Mouse (Mus musculus): Measurements from ENCODE around the gene Cecr2. TPM values are rescaled to one million over a fixed set of nuclear protein-coding genes. Genes with fewer than 3 reads are reported as not detected.

Cecr2 gene
- polyA plus RNA-seq, 1 experiment: 49.8 TPM

- WGBS: 88% methylated on average over 5 of the region's 5 CpGs
- TF ChIP-seq POLR2A (IDR thresholded peaks at IDR 0.05; ENCODE audit: borderline replicate concordance, control insufficient read depth, low read depth, low read length) (no peak), CTCF (IDR thresholded peaks at IDR 0.05; ENCODE audit: control insufficient read depth, insufficient read depth, low read length) (no peak)
- Histone ChIP-seq H3K27ac (ENCODE audit: control insufficient read depth, insufficient read depth, low read depth, low read length, poor library complexity) (no peak overlapping the region), H3K4me3 (replicated peaks; ENCODE audit: control insufficient read depth, low read depth, low read length) (no peak overlapping the region), H3K4me1 (ENCODE audit: control insufficient read depth, insufficient read depth, low read length) (no peaks in the 10 kb centered on the region)
Observed at GRCm38 (mm10) chr6:120715227-120715626, 49.1 kb downstream of the Cecr2 start.

- no peak overlapping the region for H3K4me3 ChIP-seq (replicated peaks; ENCODE audit: control insufficient read depth, low read depth, low read length)
- H3K4me1 ChIP-seq (ENCODE audit: control insufficient read depth, insufficient read depth, low read length): no peaks in the 10 kb centered on the region
- TF ChIP-seq POLR2A (IDR thresholded peaks at IDR 0.05; ENCODE audit: borderline replicate concordance, control insufficient read depth, low read depth, low read length): no peak
- H3K27ac ChIP-seq (ENCODE audit: control insufficient read depth, insufficient read depth, low read depth, low read length, poor library complexity): no peak overlapping the region
Observed at GRCm38 (mm10) chr6:120715851-120716250, 49.7 kb downstream of the Cecr2 start.

- no peak overlapping the region for H3K4me3 ChIP-seq (replicated peaks; ENCODE audit: control insufficient read depth, low read depth, low read length)
- 38% methylated on average over 4 of the region's 4 CpGs for whole genome bisulfite sequencing
- no peak overlapping the region for H3K27ac ChIP-seq (ENCODE audit: control insufficient read depth, insufficient read depth, low read depth, low read length, poor library complexity)
- H3K4me1 ChIP-seq (ENCODE audit: control insufficient read depth, insufficient read depth, low read length): no peaks in the 10 kb centered on the region
- TF ChIP-seq POLR2A (IDR thresholded peaks at IDR 0.05; ENCODE audit: borderline replicate concordance, control insufficient read depth, low read depth, low read length): no peak
- TF ChIP-seq CTCF (IDR thresholded peaks at IDR 0.05; ENCODE audit: control insufficient read depth, insufficient read depth, low read length): no peak
Observed at GRCm38 (mm10) chr6:120716531-120716984, 50.4 kb downstream of the Cecr2 start.

- Histone ChIP-seq H3K27ac (ENCODE audit: control insufficient read depth, insufficient read depth, low read depth, low read length, poor library complexity) (no peak overlapping the region), H3K4me3 (replicated peaks; ENCODE audit: control insufficient read depth, low read depth, low read length) (no peak overlapping the region), H3K4me1 (ENCODE audit: control insufficient read depth, insufficient read depth, low read length) (no peaks in the 10 kb centered on the region)
- TF ChIP-seq CTCF (IDR thresholded peaks at IDR 0.05; ENCODE audit: control insufficient read depth, insufficient read depth, low read length) (no peak), POLR2A (IDR thresholded peaks at IDR 0.05; ENCODE audit: borderline replicate concordance, control insufficient read depth, low read depth, low read length) (no peak)
- WGBS: 56% methylated on average over 2 of the region's 2 CpGs
Observed at GRCm38 (mm10) chr6:120725986-120726385, 59.8 kb downstream of the Cecr2 start.

- Histone ChIP-seq H3K27ac (ENCODE audit: control insufficient read depth, insufficient read depth, low read depth, low read length, poor library complexity) (no peak overlapping the region), H3K4me3 (replicated peaks; ENCODE audit: control insufficient read depth, low read depth, low read length) (no peak overlapping the region), H3K4me1 (ENCODE audit: control insufficient read depth, insufficient read depth, low read length) (no peaks in the 10 kb centered on the region)
- WGBS: 92% methylated on average over 3 of the region's 3 CpGs
- TF ChIP-seq CTCF (IDR thresholded peaks at IDR 0.05; ENCODE audit: control insufficient read depth, insufficient read depth, low read length) (no peak), POLR2A (IDR thresholded peaks at IDR 0.05; ENCODE audit: borderline replicate concordance, control insufficient read depth, low read depth, low read length) (no peak)
Observed at GRCm38 (mm10) chr6:120736011-120736410, 69.8 kb downstream of the Cecr2 start.

GRCm38 (mm10) chr6:120736566-120736965 lies 70.4 kb downstream of the Cecr2 start:
- Histone ChIP-seq H3K4me1 (ENCODE audit: control insufficient read depth, insufficient read depth, low read length) (no peaks in the 10 kb centered on the region), H3K4me3 (replicated peaks; ENCODE audit: control insufficient read depth, low read depth, low read length) (no peak overlapping the region), H3K27ac (ENCODE audit: control insufficient read depth, insufficient read depth, low read depth, low read length, poor library complexity) (no peak overlapping the region)
- WGBS: 3% methylated on average over 3 of the region's 3 CpGs
- TF ChIP-seq CTCF (IDR thresholded peaks at IDR 0.05; ENCODE audit: control insufficient read depth, insufficient read depth, low read length): 0 out of 2 replicates have a peak, but pooled peaks have one; percentile 9
- TF ChIP-seq POLR2A (IDR thresholded peaks at IDR 0.05; ENCODE audit: borderline replicate concordance, control insufficient read depth, low read depth, low read length): no peak

GRCm38 (mm10) chr6:120743130-120743529 lies 77.0 kb downstream of the Cecr2 start:
- no peak overlapping the region for H3K27ac ChIP-seq (ENCODE audit: control insufficient read depth, insufficient read depth, low read depth, low read length, poor library complexity)
- H3K4me1 ChIP-seq (ENCODE audit: control insufficient read depth, insufficient read depth, low read length): no peaks in the 10 kb centered on the region
- no peak for TF ChIP-seq POLR2A (IDR thresholded peaks at IDR 0.05; ENCODE audit: borderline replicate concordance, control insufficient read depth, low read depth, low read length)
- TF ChIP-seq CTCF (IDR thresholded peaks at IDR 0.05; ENCODE audit: control insufficient read depth, insufficient read depth, low read length): no peak
- 70% methylated on average over 2 of the region's 2 CpGs for WGBS
- no peak overlapping the region for H3K4me3 ChIP-seq (replicated peaks; ENCODE audit: control insufficient read depth, low read depth, low read length)

GRCm38 (mm10) chr6:120744266-120744665 lies 78.1 kb downstream of the Cecr2 start:
- no peaks in the 10 kb centered on the region for H3K4me1 ChIP-seq (ENCODE audit: control insufficient read depth, insufficient read depth, low read length)
- H3K4me3 ChIP-seq (replicated peaks; ENCODE audit: control insufficient read depth, low read depth, low read length): no peak overlapping the region
- WGBS: 70% methylated on average over 7 of the region's 7 CpGs
- no peak overlapping the region for H3K27ac ChIP-seq (ENCODE audit: control insufficient read depth, insufficient read depth, low read depth, low read length, poor library complexity)
- TF ChIP-seq POLR2A (IDR thresholded peaks at IDR 0.05; ENCODE audit: borderline replicate concordance, control insufficient read depth, low read depth, low read length) (no peak), CTCF (IDR thresholded peaks at IDR 0.05; ENCODE audit: control insufficient read depth, insufficient read depth, low read length) (no peak)

GRCm38 (mm10) chr6:120746416-120746815 lies 80.2 kb downstream of the Cecr2 start:
- WGBS: 79% methylated on average over 2 of the region's 2 CpGs
- H3K4me3 ChIP-seq (replicated peaks; ENCODE audit: control insufficient read depth, low read depth, low read length): no peak overlapping the region
- no peaks in the 10 kb centered on the region for H3K4me1 ChIP-seq (ENCODE audit: control insufficient read depth, insufficient read depth, low read length)
- TF ChIP-seq CTCF (IDR thresholded peaks at IDR 0.05; ENCODE audit: control insufficient read depth, insufficient read depth, low read length): no peak
- no peak for TF ChIP-seq POLR2A (IDR thresholded peaks at IDR 0.05; ENCODE audit: borderline replicate concordance, control insufficient read depth, low read depth, low read length)
- H3K27ac ChIP-seq (ENCODE audit: control insufficient read depth, insufficient read depth, low read depth, low read length, poor library complexity): no peak overlapping the region
